Mouse (Mus musculus): ENCODE measurements around the gene Elk4. TPM values are rescaled to one million over a fixed set of nuclear protein-coding genes. Genes with fewer than 3 reads are reported as not detected.

Gene Elk4
- polyA plus RNA-seq, 1 experiment from 2014 or later, result 13.3 TPM

DNA sequence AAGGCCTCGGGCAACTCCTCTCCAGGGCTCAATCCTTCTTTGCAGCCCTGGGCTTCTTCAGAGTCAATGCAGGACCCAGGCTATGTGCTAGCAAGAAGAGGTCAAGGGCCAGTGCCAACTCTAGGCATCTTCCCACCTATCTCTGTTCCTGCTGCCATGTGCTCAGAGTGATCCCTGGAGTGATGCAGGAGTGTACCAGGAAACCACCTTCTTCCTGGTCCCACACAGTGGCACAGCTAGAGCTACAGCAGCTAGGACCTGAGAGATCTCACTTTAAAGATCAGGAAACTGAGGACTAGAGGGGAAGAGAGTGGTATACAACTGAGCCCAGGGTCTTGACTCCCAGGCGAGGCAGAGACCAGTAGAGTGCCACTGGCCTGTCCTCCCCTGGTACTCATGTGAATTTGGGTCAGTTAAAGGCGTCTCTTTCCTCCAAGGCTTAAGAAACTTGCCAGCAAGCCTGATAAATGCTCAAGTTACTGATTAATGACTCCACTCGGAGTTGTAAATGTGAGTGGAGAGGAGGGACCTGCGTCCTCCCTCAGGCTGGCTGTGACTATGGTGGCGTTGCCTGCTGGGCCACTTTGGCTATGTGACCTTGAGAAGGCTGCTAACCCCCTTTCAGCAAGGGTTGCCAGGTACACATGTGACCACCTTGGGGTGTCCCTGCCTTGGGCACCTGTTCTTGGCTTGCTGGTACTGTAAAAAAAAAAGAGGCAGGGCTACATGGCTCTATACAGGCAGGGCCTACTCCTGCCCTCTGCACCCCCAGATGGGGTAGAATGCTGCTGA is 54.5 kb downstream of the Elk4 start:
- WGBS, result 78% methylated on average over 6 of the region's 6 CpGs
- DNase-seq (ENCODE audit: low spot score), result no peak
- Histone ChIP-seq H3K27ac (replicated peaks) (no peak overlapping the region), H3K36me3 (no peaks in the 10 kb centered on the region), H3K4me1 (peaks cover 4% of the 10 kb centered on the region), H3K27me3 (ENCODE audit: low read depth, poor library complexity, severe bottlenecking) (peaks cover 29% of the 10 kb centered on the region), H3K9me3 (replicated peaks) (no peaks in the 10 kb centered on the region), H3K4me3 (no peak overlapping the region)

DNA sequence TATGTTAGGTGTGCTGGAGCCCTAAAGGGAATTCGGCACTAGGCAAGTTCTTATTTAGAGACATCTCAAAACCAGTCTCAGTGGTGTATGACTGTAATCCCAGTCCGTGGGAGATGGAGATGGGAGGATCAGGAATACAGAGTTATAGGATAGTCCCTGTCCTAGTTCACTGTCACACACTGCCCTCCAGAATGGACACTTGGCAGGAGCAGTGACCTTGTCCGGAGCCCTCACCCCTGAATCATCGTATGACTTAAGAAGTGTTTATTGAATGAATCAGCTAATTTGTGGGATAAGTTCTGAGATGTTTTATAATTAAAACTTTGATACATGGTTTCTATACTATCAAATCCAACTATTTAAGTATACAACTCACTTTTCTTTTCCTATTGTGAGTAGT is 55.7 kb downstream of the Elk4 start:
- no peak for DNase-seq (ENCODE audit: low spot score)

DNA sequence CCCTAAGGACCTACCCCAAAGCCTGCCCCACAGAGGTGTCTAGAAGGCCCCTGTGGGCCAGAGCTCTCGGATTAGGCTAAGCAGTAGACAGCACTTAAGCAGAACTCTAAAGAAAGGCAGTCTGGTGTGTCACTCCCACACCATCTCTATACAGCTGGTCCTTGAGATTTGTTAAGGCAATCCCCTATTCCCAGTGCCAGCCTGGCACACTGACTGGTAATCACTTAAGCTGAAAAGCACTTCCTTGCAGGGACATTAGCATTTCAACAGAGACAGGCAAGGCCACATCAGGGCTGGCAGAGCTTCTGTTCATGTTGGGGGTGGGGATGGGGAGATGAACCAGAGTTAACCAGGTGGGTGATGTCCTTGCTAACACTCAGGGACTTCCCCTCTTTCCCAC is 57.6 kb downstream of the Elk4 start:
- 29% methylated on average over 1 of the region's 1 CpGs for WGBS
- no peak for DNase-seq (ENCODE audit: low spot score)
- Histone ChIP-seq H3K27me3 (ENCODE audit: low read depth, poor library complexity, severe bottlenecking) (peaks cover 59% of the 10 kb centered on the region), H3K9me3 (replicated peaks) (no peaks in the 10 kb centered on the region), H3K4me1 (peaks cover 16% of the 10 kb centered on the region), H3K36me3 (no peaks in the 10 kb centered on the region), H3K4me3 (no peak overlapping the region), H3K27ac (replicated peaks) (no peak overlapping the region)

More for the DNA sequence above, 55.7 kb downstream of the Elk4 start:
- Histone ChIP-seq H3K4me1 (peaks cover 15% of the 10 kb centered on the region), H3K4me3 (no peak overlapping the region), H3K27ac (replicated peaks) (no peak overlapping the region), H3K9me3 (replicated peaks) (no peaks in the 10 kb centered on the region), H3K36me3 (no peaks in the 10 kb centered on the region), H3K27me3 (ENCODE audit: low read depth, poor library complexity, severe bottlenecking) (peaks cover 40% of the 10 kb centered on the region)
- 87% methylated on average over 4 of the region's 4 CpGs for WGBS

DNA sequence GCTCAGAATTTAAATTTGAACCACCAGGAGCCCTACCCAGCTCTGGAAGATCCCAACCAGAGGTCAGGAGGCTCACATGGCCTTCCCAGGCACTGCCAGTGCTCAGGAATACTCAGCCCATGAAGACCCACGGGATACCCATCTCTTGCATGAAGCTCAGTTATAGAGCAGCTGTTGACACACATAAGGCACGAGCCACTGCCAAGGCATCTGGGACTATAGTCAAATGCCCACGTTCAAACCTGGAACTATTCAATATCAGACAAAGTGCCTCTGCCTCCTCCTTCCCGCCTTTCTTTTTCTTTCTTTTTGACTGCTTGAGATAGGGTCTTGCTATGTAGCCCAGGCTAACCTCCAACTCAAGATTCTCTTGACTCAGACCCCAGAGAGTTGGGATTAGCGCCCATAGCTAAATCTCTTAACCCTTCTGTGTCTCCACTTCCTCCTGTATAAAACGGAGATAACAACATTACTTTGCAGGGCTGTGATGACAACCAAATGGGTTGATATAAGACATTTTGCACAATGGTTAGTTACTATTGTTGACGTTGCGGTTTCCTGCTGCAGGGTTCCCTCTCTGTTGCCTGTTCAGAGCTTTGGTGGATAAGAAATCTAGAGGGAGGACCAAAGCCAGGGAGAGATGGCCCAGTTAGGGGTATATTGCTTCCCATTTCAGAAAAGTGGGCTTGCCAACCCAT is 58.2 kb downstream of the Elk4 start:
- H3K4me3 ChIP-seq, result no peak overlapping the region
- H3K27me3 ChIP-seq (ENCODE audit: low read depth, poor library complexity, severe bottlenecking), result peaks cover 59% of the 10 kb centered on the region
- no peak overlapping the region for H3K27ac ChIP-seq (replicated peaks)
- WGBS, result 78% methylated on average over 8 of the region's 8 CpGs
- H3K36me3 ChIP-seq, result no peaks in the 10 kb centered on the region
- H3K9me3 ChIP-seq (replicated peaks), result no peaks in the 10 kb centered on the region
- peaks cover 16% of the 10 kb centered on the region for H3K4me1 ChIP-seq
- DNase-seq (ENCODE audit: low spot score), result no peak

DNA sequence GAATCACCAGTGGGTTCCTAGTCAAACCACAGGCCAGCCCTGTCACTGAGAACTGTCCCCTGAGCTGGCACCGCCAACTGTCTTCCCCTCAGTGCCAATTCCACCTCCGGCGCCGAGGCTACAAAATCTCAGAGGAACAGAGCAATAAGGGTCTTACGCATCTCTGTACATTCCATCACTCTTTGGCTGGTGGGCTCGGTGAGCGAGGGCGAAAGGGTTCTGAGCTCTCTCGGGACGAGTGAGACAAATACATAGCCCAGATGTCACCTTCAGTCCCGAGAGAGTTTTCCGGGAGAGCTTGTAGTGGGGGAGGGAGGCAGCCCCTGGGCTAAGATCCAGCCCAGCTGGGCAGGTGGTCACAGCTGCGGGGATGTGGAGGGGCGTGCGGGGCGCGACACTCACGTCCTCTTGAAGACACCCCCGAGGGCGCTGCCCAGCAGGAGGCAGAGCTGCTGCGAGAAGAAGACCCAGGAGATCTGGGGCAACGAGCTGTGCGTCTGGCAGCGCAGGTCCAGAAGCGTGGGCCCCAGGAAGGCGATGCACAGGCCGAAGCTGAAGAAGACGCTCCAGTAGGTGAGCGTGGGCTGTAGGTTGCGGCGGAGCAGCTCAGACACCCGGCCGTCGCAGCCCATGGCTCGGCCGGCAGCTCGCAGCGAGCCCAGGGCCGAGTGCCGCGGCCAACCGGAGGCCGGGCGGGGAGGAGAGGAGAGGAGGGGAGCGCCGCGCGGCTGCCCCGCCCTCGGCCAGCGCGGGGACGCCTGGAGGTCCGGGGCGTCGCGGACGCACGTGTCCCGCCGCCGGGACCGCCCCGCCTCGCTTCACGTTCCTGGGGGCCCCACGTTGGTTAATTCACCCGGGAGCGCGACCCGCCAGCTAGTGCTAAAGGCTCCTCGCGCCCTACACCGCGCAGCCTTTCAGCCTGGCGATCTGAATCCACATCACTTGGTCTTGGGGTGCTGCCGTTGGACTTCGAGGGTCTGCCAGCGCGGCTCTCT is 60.2 kb downstream of the Elk4 start, which contains the start of gene Mfsd4a:
TSS of gene Mfsd4a (minus strand) at position 802 of the 995 bp plus-strand sequence.
- H3K36me3 ChIP-seq, result no peaks in the 10 kb centered on the region
- peak within 1 kb of the TSS; percentile 70 for H3K27ac ChIP-seq (replicated peaks)
- WGBS, result 3% methylated on average over 80 of the region's 80 CpGs
- DNase-seq (ENCODE audit: low spot score), result peak; percentile 59
- H3K27me3 ChIP-seq (ENCODE audit: low read depth, poor library complexity, severe bottlenecking), result peaks cover 64% of the 10 kb centered on the region
- H3K4me1 ChIP-seq, result peaks cover 16% of the 10 kb centered on the region
- no peaks in the 10 kb centered on the region for H3K9me3 ChIP-seq (replicated peaks)
- peak within 1 kb of the TSS; percentile 63 for H3K4me3 ChIP-seq

DNA sequence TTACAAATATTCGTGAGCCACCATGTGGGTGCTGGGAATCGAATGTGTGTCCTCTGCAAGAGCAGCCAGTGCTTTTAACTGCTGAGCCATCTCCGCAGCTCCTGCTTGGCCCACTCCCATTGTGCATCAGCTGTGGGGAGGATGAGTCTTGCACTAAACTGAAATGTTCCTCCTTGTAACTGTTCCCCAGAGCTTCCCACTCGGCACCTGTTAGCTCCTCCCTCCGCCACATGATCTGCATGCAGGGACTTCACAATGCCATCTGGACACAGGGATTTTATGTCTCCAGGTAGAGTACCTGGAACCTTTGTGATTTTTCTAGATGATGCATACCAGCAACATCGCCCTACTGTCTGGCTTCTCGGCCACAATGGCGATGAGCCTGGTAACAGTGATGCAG is 62.0 kb downstream of the Elk4 start:
- Histone ChIP-seq H3K27me3 (ENCODE audit: low read depth, poor library complexity, severe bottlenecking) (peaks cover 64% of the 10 kb centered on the region), H3K36me3 (no peaks in the 10 kb centered on the region), H3K4me1 (peaks cover 16% of the 10 kb centered on the region), H3K9me3 (replicated peaks) (no peaks in the 10 kb centered on the region), H3K27ac (replicated peaks) (no peak overlapping the region), H3K4me3 (no peak overlapping the region)
- no peak for DNase-seq (ENCODE audit: low spot score)
- WGBS, result 84% methylated on average over 8 of the region's 8 CpGs

DNA sequence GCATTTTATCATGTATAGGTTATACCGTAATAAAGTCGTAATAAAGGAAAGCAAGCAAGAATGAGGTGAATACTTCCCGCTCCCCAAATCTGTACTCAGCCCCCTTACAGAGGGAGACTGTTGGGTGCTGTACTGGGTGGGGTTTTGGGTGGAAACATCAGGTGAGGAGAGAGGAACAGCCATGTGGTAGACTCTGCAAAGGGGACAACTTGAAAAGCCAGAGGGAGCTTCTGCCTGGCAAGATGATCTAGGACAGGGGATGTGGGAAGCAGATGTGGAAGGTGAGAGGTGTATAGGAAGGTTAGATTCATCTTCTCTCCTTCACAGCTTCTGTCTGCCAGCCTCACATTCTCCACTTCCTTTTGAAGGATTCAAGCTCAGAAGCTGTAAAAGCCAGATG is 63.3 kb downstream of the Elk4 start:
- Histone ChIP-seq H3K27ac (replicated peaks) (no peak overlapping the region), H3K4me3 (no peak overlapping the region), H3K4me1 (peaks cover 12% of the 10 kb centered on the region), H3K9me3 (replicated peaks) (no peaks in the 10 kb centered on the region), H3K27me3 (ENCODE audit: low read depth, poor library complexity, severe bottlenecking) (peaks cover 54% of the 10 kb centered on the region), H3K36me3 (no peaks in the 10 kb centered on the region)
- DNase-seq (ENCODE audit: low spot score), result no peak
- WGBS, result 93% methylated on average over 3 of the region's 3 CpGs

DNA sequence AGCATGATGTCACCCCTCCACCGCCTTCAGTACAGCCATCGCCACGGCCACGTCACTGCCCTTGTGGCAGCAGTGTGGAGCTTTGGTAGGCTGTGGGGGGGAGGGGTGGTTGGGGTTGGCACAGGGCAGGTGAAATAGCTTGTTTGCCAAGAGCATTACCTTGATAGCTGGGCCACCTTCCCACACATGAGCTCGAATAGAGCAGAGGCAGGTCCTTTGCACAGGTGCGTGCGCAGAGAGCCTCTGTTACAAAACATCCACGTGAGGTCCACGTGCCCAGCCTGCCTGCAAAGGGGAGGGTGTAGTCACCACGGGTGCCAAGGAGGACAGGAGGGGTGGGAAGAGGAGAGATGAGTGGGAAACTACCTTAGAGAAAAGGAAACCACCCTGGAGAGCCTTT is 68.2 kb downstream of the Elk4 start:
- Histone ChIP-seq H3K4me1 (no peaks in the 10 kb centered on the region), H3K9me3 (replicated peaks) (no peaks in the 10 kb centered on the region), H3K4me3 (no peak overlapping the region), H3K27me3 (ENCODE audit: low read depth, poor library complexity, severe bottlenecking) (peaks cover 6% of the 10 kb centered on the region), H3K27ac (replicated peaks) (no peak overlapping the region), H3K36me3 (no peaks in the 10 kb centered on the region)
- no peak for DNase-seq (ENCODE audit: low spot score)
- 90% methylated on average over 10 of the region's 10 CpGs for WGBS

DNA sequence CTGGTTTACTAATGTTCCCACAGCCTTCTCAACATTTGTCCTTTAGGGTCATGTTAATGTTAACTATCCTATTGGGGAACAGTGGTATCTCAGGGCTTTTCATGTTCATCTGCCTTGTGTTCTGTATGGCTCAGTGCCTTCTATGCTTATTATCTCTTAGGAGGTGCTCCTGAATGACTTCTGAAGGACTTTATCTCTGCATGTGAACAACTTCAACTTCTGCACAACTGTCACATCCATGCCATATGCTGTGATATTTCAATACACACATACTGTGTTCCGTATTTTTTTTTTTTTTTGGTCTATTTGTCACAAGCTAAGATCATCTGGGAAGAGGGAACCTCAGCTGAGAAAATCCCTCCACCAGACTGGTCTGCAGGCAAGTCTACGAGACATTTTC is 71.0 kb downstream of the Elk4 start:
- no peak for DNase-seq (ENCODE audit: low spot score)
- Histone ChIP-seq H3K27me3 (ENCODE audit: low read depth, poor library complexity, severe bottlenecking) (no peaks in the 10 kb centered on the region), H3K4me1 (no peaks in the 10 kb centered on the region), H3K9me3 (replicated peaks) (peaks cover 6% of the 10 kb centered on the region; the same call in 1 of the 2 replicates), H3K36me3 (no peaks in the 10 kb centered on the region), H3K4me3 (no peak overlapping the region), H3K27ac (replicated peaks) (no peak overlapping the region)
- 87% methylated on average over 2 of the region's 2 CpGs for WGBS

Other genes starting within 250 kb of the Elk4 start
- gene Pm20d1, start 210.2 kb upstream of the Elk4 start, polyA plus RNA-seq (2016; fragmentation: Nextera tagmentation; extraction: Ambion mirVana), result 1.7 and 1.8 TPM in 2 replicates
- 11.4 and 12.1 TPM in 2 replicates for gene Slc41a1, start 180.1 kb upstream of the Elk4 start, polyA plus RNA-seq (2016; fragmentation: Nextera tagmentation; extraction: Ambion mirVana)
- gene Rab29, start 140.4 kb upstream of the Elk4 start, polyA plus RNA-seq (2016; fragmentation: Nextera tagmentation; extraction: Ambion mirVana), result 10.2 and 13.7 TPM in 2 replicates
- 103 and 104 TPM in 2 replicates for gene Nucks1, start 97.1 kb upstream of the Elk4 start, polyA plus RNA-seq (2016; fragmentation: Nextera tagmentation; extraction: Ambion mirVana)
- gene Slc45a3, start 44.6 kb upstream of the Elk4 start, polyA plus RNA-seq (2016; fragmentation: Nextera tagmentation; extraction: Ambion mirVana), result 18.6 and 22.3 TPM in 2 replicates
- gene Mfsd4a, start 60.5 kb downstream of the Elk4 start, polyA plus RNA-seq (2016; fragmentation: Nextera tagmentation; extraction: Ambion mirVana), result 8.1 and 12.1 TPM in 2 replicates
- 0.68 and 0.72 TPM in 2 replicates for gene Cdk18, start 132.1 kb downstream of the Elk4 start, polyA plus RNA-seq (2016; fragmentation: Nextera tagmentation; extraction: Ambion mirVana)
- 6.2 and 8.4 TPM in 2 replicates for gene Lemd1, start 183.8 kb downstream of the Elk4 start, polyA plus RNA-seq (2016; fragmentation: Nextera tagmentation; extraction: Ambion mirVana)
- gene AC124108.1, start 183.8 kb downstream of the Elk4 start, polyA plus RNA-seq (2016; fragmentation: Nextera tagmentation; extraction: Ambion mirVana), result 2.3 and 4.0 TPM in 2 replicates
- 0.23 and 0.46 TPM in 2 replicates for gene Gm10188, start 222.2 kb downstream of the Elk4 start, polyA plus RNA-seq (2016; fragmentation: Nextera tagmentation; extraction: Ambion mirVana)